Mouse (Mus musculus) spleen, postnatal 4 days (tissue): ENCODE measurements around the gene Tut1.

Experiments
- DNase-seq, 2 experiments: peaks; one replicate each; pipeline ENCODE4 v3.0.0; 2022; ENCODE audit warnings: low spot score in 2 of 2

Tut1 gene

DNA sequence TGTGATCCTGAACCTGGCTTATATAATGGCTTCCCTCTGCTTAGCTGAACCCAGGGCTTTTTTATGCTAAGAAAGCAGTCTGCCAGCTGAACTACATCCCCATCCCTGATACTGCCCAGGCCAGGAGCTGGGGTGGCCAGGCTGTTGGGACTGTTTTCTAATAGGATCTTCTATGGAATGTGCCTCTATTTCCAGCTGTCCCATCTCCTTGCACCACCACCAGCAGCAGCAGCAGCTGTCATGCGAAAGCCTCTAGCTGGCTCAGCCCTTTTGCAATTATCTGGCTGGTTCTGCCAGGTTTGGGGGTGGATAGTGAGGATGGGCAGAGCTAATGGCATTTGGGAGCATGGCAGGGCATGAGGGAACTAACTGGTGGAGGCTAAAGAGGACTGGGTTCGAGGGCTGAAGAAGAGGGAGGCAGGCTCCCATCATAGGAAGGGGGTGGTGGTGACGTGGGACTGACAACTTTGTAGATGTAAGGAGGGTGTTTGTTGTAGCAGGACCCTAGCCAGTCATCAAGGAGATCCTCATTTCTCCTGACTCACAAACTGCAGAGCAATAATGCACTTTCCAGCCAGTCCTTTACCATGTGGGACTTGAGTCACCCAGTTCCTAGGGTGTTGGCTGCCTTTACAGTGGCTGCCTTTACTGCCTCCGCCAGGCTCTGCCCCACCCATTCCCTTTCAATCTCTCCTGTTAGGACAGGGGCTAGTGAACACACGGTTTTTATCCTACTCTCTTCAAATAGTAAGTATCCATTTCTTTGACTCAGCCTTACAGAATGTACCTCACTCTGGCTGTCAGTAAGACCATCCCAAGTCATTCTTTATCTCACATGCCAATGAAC is 28.9 kb downstream of the Tut1 start:
- DNase-seq, result no peak

DNA sequence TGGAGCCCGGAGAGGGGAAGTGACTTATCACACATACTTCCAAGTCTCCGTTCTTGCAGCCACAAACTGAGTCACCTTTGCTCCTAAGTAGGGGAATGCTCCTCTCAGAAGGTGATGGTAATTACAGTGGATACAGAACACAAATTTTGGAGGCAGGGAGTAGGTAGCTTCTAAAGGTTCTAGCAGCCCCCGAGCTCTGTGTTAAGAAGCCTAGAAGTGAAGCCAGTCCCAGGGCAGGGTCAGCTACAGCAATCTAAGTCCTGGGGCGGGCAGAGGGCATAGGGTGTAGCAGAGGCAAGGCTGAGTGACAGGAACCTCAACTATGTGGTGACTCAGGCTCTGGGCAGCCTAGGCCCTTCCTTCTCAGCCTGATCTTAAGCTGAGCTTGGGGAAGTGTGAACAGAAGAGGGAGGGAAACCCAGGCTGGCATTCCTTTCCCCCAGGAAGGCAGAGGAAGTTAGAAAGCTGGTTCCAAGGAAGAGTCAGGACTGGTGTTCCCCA is 29.6 kb downstream of the Tut1 start:
- DNase-seq, result peak in 1 of 2 experiments; percentile 20

DNA sequence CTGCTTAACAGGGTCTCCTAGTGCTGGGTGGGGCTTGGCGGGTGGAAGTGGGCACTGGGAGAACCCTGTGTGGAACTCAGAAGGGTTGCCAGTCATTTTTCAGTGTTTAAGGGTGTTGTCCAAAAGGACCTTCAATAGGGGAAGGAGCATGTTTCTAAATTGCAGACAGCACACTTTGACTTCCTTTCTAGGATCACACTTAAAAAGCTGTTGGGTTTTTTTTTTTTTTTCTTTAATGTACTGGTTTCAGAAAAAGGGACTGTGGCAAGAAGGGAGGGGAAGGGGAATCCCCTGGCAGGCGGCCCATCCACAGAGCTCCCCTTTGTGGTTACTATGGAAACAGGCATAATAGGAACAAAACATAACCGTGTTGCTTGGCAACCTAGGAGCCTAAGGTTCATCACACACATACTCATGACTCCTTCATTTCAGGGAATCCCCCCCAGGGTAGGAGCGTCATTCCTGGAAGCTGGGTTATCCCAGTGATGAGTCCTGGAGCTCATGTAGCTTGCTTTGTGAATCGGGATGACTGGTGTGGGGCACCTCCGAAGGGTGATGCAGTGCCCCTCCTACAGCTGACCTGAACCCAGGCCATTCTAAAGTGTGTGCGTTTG is 30.7 kb downstream of the Tut1 start:
- DNase-seq, result peak in 1 of 2 experiments; percentile 56

DNA sequence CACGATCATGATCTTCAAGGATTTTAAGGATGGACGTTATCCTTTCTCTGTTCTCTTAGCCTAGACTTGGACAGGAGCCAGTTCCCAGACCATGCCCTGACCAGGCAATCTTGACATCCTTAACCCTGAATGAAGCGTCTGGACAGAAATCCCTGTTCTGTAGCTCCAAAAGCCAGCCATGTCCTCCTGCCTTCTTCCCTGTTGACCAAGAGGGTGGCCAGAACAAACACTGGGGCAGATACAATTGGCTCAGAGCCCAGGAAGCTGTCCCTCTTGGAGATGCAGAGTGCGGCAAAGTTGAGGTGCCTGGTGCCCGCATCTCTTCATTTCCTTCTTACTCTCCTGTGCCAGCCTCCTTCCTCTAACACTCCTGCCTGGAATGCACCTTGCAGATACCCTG is 32.2 kb downstream of the Tut1 start:
- DNase-seq, result no peak

- no peak for DNase-seq
Observed at GRCm38 (mm10) chr19:8987816-8988215, 34.2 kb downstream of the Tut1 start.

- DNase-seq, result no peak
Observed at GRCm38 (mm10) chr19:8988346-8989065, 34.9 kb downstream of the Tut1 start.

DNA sequence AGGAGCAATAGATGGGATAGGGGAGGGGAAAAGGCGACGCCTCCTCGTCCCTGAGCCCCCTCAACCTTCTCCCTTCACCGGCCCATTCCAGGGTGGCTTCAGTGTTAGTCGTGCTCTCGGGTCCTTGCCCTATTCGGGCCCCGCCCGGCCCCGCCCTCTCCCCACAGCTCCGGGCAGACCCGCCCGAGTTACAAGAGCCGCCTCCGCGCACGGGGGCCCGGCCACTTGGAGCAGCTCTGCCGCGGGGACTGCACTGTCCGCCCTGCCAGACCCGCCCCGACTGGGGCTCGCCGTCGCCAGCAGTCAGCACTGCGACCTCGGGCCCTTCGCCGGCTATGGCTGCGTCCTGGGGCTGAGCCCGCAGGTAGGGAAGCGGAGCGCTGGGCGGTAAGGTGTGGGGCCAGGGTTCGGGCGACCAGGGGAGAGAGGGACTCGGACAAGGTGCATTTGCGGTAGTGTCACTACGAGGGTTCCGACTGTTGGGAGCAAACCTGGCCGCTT is 35.5 kb downstream of the Tut1 start, which contains the start of gene Ahnak:
Ahnak (plus strand) TSS at position 219 of the 501 bp plus-strand sequence.
- peak; percentile 54 to 80 for DNase-seq

- DNase-seq, result peak in 1 of 2 experiments; percentile 39
Observed at GRCm38 (mm10) chr19:8989567-8990431, 36.2 kb downstream of the Tut1 start.

DNA sequence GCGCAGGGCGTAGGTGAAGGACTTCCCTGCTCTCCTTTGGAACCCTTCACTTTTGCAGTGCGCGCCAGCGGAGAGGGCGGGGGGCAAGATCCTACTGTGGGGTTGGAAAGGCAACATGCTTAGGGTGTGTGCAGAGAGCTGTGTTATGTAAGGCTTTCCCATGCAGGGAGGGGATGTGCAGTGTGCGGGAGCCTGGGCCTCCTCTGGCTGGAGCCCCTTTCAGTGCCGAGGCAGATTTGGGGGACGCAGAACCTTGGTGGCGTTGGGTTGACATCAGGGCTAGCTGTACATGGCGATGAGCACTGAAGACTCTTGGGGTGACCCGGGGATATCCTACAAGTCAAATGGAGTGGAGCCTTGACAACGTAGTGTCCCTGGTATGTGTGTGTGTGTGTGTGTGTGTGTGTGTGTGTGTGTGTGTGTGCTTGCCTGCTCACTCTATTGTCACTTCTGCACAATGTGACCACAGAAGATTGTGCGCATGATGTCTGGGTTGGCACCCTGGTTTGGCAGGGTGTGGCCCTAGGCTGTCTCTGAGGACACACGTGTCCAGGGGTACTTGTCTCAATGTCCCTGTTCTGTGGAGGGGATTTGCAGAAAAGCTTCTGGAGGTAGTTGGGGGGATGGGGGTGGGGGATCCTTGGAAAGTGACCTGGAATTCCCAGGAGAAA is 36.9 kb downstream of the Tut1 start:
- no peak for DNase-seq

GRCm38 (mm10) chr19:8991245-8991870 is 37.7 kb downstream of the Tut1 start:
- no peak for DNase-seq

- no peak for DNase-seq
Observed at GRCm38 (mm10) chr19:8991871-8992735, 38.5 kb downstream of the Tut1 start.

DNA sequence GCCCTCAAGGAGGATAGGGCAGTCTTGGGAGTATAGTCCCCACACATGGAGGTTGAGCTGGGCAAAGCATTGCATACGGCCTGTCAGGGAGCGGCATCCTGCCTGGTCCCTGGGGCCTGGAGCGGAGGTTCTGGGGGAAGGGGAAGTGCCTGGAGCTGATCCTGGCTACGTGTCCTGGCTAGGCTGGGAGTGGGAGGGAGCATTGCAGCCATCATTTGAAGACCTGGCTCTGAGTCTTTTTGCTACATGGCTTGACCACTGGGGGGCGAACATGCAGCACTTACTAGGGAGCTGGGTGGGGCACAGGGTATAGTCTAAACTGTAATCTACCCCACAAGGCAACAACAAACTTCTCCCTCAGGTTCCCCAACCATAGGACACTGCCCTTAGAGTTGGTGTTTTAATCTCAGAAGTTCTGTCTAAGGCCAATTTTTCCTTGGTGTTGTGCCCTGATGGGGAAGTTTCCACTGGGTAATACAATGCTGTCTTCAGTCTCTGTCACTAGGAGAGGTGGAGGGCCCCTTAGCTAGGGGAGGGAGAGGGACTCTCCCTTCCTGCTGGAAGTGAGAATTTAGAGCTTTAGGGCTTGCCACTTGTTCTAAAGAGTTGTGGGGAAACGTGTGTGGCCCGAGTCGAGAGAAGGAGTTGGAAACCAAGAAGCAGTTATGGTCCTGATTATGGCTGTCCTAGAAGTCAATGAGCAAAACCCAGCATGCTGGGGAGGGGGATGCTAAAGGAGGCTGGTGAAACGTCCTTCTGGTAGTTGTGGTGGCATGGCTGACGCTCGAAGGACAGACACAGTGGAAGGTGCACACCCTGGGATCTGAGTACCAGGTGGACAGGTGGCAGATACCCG is 39.4 kb downstream of the Tut1 start:
- peak; percentile 81 to 91 for DNase-seq

DNA sequence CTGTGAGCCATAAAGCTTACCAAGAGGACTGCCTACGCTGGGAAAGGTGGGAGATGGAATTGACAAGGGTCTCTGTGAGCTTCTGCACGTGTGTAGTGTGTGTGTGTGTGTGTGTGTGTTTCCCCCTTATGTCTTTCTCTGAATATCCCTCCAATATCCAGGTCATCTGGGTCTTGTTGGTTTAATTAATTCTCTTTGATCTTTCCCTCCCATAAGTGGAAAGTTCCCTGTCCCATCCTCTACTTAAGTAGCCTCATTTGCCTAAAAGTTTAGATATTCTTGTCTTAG is 39.9 kb downstream of the Tut1 start:
- DNase-seq, result no peak

- DNase-seq, result no peak
Observed at GRCm38 (mm10) chr19:8994813-8995607, 41.4 kb downstream of the Tut1 start.

DNA sequence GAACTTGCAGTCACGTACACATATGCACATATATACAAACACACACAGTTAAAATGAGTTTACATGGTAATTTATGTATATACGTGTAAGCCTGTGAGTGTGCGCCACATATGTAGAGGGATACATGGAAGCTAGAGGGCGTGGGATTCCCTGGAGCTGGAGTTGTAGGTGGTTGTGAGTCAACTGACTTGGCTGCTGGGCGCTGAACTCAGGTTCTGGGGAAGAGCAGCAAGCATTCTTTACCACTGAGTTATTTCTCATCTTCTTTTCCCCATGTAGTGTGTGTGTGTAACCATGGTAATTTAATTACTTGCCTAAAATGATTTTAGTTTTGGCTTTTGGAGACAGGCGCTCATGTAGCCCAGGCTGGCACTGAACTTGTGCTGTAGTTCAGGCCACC is 43.0 kb downstream of the Tut1 start:
- DNase-seq, result no peak

DNA sequence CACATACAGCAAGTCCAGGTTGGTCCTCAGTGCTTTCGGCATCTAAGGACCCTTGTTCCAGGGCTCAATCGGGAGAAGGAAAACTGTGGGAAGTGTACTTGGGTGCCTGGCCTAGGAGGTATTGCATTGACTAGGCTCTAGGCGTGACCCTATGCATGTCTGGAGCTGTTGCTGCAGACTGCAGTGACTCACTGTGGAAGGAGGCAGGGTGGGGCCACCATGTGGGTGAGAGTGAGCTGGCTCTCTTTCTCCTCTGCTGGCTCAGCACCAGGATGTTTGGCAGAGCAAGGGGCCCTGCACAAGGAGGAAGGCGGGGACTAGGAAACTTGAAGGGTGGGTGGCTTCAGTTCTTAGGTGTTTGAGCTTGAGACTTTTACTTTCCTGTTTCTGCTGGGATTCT is 43.9 kb downstream of the Tut1 start:
- DNase-seq, result peak; percentile 62 to 76

GRCm38 (mm10) chr19:8998546-8998945 is 44.9 kb downstream of the Tut1 start:
- no peak for DNase-seq

- DNase-seq, result no peak
Observed at GRCm38 (mm10) chr19:8999223-8999622, 45.6 kb downstream of the Tut1 start.
